Mouse (Mus musculus): ENCODE data around the gene Tmem116. TPM values are rescaled to one million over a fixed set of nuclear protein-coding genes. Genes with fewer than 3 reads are reported as not detected.

The Tmem116 gene
- total RNA-seq, 1 experiment: 3.0 TPM

DNA sequence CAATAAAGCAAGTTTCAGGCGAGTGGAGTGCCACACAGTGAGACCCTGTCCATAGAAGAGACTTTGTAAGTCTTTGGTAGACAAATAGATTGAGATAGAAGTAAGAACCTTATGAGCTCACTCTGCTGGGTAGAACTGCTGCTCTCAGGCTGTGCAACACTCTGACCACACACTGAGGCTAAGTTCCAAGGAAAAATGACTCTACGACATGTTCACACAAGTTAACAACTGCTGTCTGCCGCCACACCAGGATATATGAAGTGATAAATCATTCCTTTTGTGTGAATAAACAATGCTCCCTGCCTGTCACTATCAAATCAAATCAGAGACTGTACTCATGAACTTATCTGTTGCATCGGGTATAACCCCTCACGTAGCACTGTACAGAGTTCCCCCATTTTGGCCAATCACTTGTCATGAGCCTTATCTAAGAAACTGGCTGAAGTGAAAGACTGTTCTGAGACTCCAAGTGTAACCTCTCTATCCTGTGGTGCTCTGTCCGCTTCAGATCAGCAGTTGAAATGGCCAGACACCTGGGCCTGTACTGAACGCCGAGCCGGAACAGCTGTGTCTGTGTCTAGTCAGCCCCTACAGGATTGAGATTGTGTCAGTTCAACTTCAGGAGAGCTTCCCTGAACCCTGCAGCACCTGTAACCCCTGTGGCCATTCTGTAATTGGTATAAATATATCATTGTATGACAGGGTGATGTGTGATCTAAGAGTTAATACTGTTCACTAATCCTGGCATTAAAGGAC lies 4.0 kb downstream of the Tmem116 start:
- no peak overlapping the region for H3K27ac ChIP-seq (ENCODE audit: insufficient read depth, low read depth, low read length, poor library complexity, severe bottlenecking)
- no peak overlapping the region for H3K4me3 ChIP-seq (ENCODE audit: insufficient read depth in 1 of 2, low read depth in 1 of 2, low read length in 2 of 2, poor library complexity in 1 of 2, severe bottlenecking in 1 of 2)
- in situ Hi-C loops (cut with MboI; ENCODE audit: low sequenced_read_pairs in 2 of 2, unreplicated experiment in 2 of 2): no loop called here
- DNase-seq (ENCODE audit: low read depth, low spot score): no peak
- H3K9ac ChIP-seq (ENCODE audit: insufficient read depth, low read depth, low read length, poor library complexity, severe bottlenecking): no peak overlapping the region
- H3K36me3 ChIP-seq (ENCODE audit: control insufficient read depth, insufficient read depth, low read length, poor library complexity, severe bottlenecking): no peaks in the 10 kb centered on the region
- peaks cover 6 to 14% of the 10 kb centered on the region in 2 experiments; a peak in 2 of 4 replicates for H3K4me1 ChIP-seq (ENCODE audit: control insufficient read depth in 2 of 2, insufficient read depth in 2 of 2, low read length in 2 of 2, poor library complexity in 1 of 2)
- H3K9me3 ChIP-seq (ENCODE audit: control insufficient read depth, insufficient read depth, low read depth, low read length): no peaks in the 10 kb centered on the region
- TF ChIP-seq CHD2 (IDR thresholded peaks at IDR 0.05; ENCODE audit: low read depth, low read length) (no peak), HCFC1 (IDR thresholded peaks at IDR 0.05; ENCODE audit: borderline replicate concordance, insufficient read depth, low read length) (no peak), MAFK (IDR thresholded peaks at IDR 0.05; ENCODE audit: insufficient read depth, low read depth, low read length) (no peak)

DNA sequence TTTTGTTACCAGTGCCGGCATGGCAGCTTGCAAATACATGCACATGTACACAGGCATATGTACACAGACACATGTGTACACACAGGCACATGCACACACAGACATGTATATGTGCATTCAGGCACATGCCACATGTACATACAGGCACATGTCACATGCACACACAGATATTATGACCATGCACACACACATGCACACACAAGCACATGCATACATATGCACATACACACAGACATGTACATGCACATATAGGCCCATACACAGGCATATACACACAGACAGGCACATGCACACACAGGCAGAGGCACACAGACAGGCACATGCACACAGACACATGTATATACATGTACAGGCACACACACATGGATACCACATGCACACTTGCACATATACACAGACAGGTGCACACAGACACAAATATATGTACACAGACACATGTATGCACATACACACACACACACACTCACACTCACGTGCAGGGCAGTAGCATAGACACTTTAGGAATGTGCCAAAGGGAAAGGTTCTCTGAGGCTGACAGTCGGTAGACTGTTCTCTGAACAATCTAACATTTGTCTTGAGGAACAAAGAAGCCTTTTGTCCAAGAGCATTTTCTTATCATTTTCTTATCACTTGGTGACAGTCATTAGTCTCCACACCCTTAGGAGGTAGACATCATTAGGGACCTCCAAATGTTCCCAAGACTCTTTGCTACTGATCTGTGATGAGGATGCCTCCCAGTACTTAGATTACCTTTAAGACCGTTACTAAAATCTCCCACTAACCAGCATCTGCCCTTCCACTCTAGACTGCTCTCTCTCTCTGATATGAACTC lies 9.9 kb downstream of the Tmem116 start:
- DNase-seq (ENCODE audit: low read depth, low spot score): no peak
- TF ChIP-seq MAFK (IDR thresholded peaks at IDR 0.05; ENCODE audit: insufficient read depth, low read depth, low read length): no peak
- no peak for TF ChIP-seq ZNF384 (IDR thresholded peaks at IDR 0.05; ENCODE audit: low read depth, low read length)
- no peak for TF ChIP-seq CHD2 (IDR thresholded peaks at IDR 0.05; ENCODE audit: low read depth, low read length)
- TF ChIP-seq ZC3H11A (IDR thresholded peaks at IDR 0.05; ENCODE audit: borderline replicate concordance, low read depth, low read length): no peak
- TF ChIP-seq HCFC1 (IDR thresholded peaks at IDR 0.05; ENCODE audit: borderline replicate concordance, insufficient read depth, low read length): no peak
- Histone ChIP-seq H3K4me1 (ENCODE audit: control insufficient read depth in 2 of 2, insufficient read depth in 2 of 2, low read length in 2 of 2, poor library complexity in 1 of 2) (peaks cover 0 to 2% of the 10 kb centered on the region in 2 experiments; a peak in 1 of 4 replicates), H3K36me3 (ENCODE audit: control insufficient read depth, insufficient read depth, low read length, poor library complexity, severe bottlenecking) (no peaks in the 10 kb centered on the region), H3K27ac (ENCODE audit: insufficient read depth, low read depth, low read length, poor library complexity, severe bottlenecking) (no peak overlapping the region), H3K9me3 (ENCODE audit: control insufficient read depth, insufficient read depth, low read depth, low read length) (no peaks in the 10 kb centered on the region), H3K9ac (ENCODE audit: insufficient read depth, low read depth, low read length, poor library complexity, severe bottlenecking) (no peak overlapping the region), H3K4me3 (ENCODE audit: insufficient read depth in 1 of 2, low read depth in 1 of 2, low read length in 2 of 2, poor library complexity in 1 of 2, severe bottlenecking in 1 of 2) (no peak overlapping the region)
- in situ Hi-C loops (cut with MboI; ENCODE audit: low sequenced_read_pairs in 2 of 2, unreplicated experiment in 2 of 2): no loop called here

DNA sequence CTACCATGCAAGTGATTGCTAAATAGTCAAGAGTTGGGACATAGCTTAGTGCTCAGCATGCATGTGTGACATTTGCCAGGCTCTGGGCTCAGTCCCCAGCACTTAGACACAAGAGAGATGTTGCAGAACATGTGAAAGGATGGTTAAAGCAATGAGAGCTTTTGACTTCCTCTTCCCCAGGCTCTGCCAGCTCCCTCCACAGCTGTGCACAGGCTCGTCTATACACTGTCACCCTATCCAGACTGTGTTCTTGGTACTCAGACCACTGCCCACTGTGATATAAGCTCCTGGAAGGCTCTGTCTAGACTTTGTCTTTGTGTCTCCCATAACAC lies 10.4 kb downstream of the Tmem116 start:
- no peak overlapping the region for H3K9ac ChIP-seq (ENCODE audit: insufficient read depth, low read depth, low read length, poor library complexity, severe bottlenecking)
- no peak overlapping the region for H3K4me3 ChIP-seq (ENCODE audit: insufficient read depth in 1 of 2, low read depth in 1 of 2, low read length in 2 of 2, poor library complexity in 1 of 2, severe bottlenecking in 1 of 2)
- DNase-seq (ENCODE audit: low read depth, low spot score): no peak
- H3K27ac ChIP-seq (ENCODE audit: insufficient read depth, low read depth, low read length, poor library complexity, severe bottlenecking): no peak overlapping the region
- peaks cover 0 to 2% of the 10 kb centered on the region in 2 experiments; a peak in 1 of 4 replicates for H3K4me1 ChIP-seq (ENCODE audit: control insufficient read depth in 2 of 2, insufficient read depth in 2 of 2, low read length in 2 of 2, poor library complexity in 1 of 2)
- H3K9me3 ChIP-seq (ENCODE audit: control insufficient read depth, insufficient read depth, low read depth, low read length): no peaks in the 10 kb centered on the region
- TF ChIP-seq CHD2 (IDR thresholded peaks at IDR 0.05; ENCODE audit: low read depth, low read length) (no peak), HCFC1 (IDR thresholded peaks at IDR 0.05; ENCODE audit: borderline replicate concordance, insufficient read depth, low read length) (no peak), MAFK (IDR thresholded peaks at IDR 0.05; ENCODE audit: insufficient read depth, low read depth, low read length) (no peak), ZC3H11A (IDR thresholded peaks at IDR 0.05; ENCODE audit: borderline replicate concordance, low read depth, low read length) (no peak), ZNF384 (IDR thresholded peaks at IDR 0.05; ENCODE audit: low read depth, low read length) (no peak)
- H3K36me3 ChIP-seq (ENCODE audit: control insufficient read depth, insufficient read depth, low read length, poor library complexity, severe bottlenecking): no peaks in the 10 kb centered on the region
- in situ Hi-C loops (cut with MboI; ENCODE audit: low sequenced_read_pairs in 2 of 2, unreplicated experiment in 2 of 2): no loop called here

DNA sequence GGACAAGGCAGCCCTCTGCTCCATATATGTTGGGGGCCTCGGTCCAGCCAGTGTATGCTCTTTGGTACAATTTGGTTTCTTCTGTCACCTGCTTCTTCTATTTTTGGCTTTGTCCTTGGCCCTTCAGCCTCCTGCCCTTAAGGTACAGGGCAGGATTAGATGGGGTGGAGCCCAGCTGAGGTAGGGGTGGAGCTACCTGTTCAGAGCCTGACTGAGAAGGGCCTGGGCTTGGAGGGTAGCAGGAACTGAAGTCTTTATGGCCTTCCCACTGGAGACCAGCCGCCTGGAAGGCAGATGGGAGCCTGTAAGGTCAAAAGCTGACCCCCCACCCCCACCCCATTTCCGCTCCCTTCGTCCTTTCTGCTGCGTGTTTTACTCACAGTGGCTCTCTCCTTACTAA lies 11.3 kb downstream of the Tmem116 start:
- TF ChIP-seq MAFK (IDR thresholded peaks at IDR 0.05; ENCODE audit: insufficient read depth, low read depth, low read length) (no peak), HCFC1 (IDR thresholded peaks at IDR 0.05; ENCODE audit: borderline replicate concordance, insufficient read depth, low read length) (no peak), ZNF384 (IDR thresholded peaks at IDR 0.05; ENCODE audit: low read depth, low read length) (no peak), ZC3H11A (IDR thresholded peaks at IDR 0.05; ENCODE audit: borderline replicate concordance, low read depth, low read length) (no peak), CHD2 (IDR thresholded peaks at IDR 0.05; ENCODE audit: low read depth, low read length) (no peak)

More for the DNA sequence above, 11.3 kb downstream of the Tmem116 start:
- no peak for DNase-seq (ENCODE audit: low read depth, low spot score)
- in situ Hi-C loops (cut with MboI; ENCODE audit: low sequenced_read_pairs in 2 of 2, unreplicated experiment in 2 of 2): no loop called here
- Histone ChIP-seq H3K27ac (ENCODE audit: insufficient read depth, low read depth, low read length, poor library complexity, severe bottlenecking) (no peak overlapping the region), H3K9ac (ENCODE audit: insufficient read depth, low read depth, low read length, poor library complexity, severe bottlenecking) (no peak overlapping the region), H3K9me3 (ENCODE audit: control insufficient read depth, insufficient read depth, low read depth, low read length) (no peaks in the 10 kb centered on the region), H3K36me3 (ENCODE audit: control insufficient read depth, insufficient read depth, low read length, poor library complexity, severe bottlenecking) (no peaks in the 10 kb centered on the region), H3K4me1 (ENCODE audit: control insufficient read depth in 2 of 2, insufficient read depth in 2 of 2, low read length in 2 of 2, poor library complexity in 1 of 2) (peaks cover 0 to 2% of the 10 kb centered on the region in 2 experiments; a peak in 1 of 4 replicates), H3K4me3 (ENCODE audit: insufficient read depth in 1 of 2, low read depth in 1 of 2, low read length in 2 of 2, poor library complexity in 1 of 2, severe bottlenecking in 1 of 2) (no peak overlapping the region)

Measured in ES-E14 (cell line).